Mouse (Mus musculus) MEL (cell line): ENCODE results near the gene Abhd15. TPM values are rescaled to one million over a fixed set of nuclear protein-coding genes. Genes with fewer than 3 reads are reported as not detected.

Experiments
- DNase-seq: peaks from one replicate; pipeline ENCODE4 v3.0.0; 2011; ENCODE audit warnings: low read depth, low spot score
- H3K27ac ChIP-seq: 2 replicates; pipeline ENCODE4 v1.5.1; 2012; ENCODE audit warnings: low read depth, mild to moderate bottlenecking, control low read depth, low read length, moderate library complexity; ENCODE audit not compliant: control insufficient read depth
- H3K27me3 ChIP-seq, 2 experiments: fragments of 150-350 bp in 1 of 2; sonication (generic) in 1 of 2; 2 replicates each; pipeline ENCODE4 v1.6.1; 2012; ENCODE audit warnings: low read length in 2 of 2, mild to moderate bottlenecking in 2 of 2, improper control_type of control experiment in 1 of 2, moderate library complexity in 1 of 2; ENCODE audit not compliant: insufficient read depth in 2 of 2, control insufficient read depth in 1 of 2
- H3K36me3 ChIP-seq, 2 experiments: 2 replicates each; pipeline ENCODE4 v1.6.1; 2012 to 2014; ENCODE audit warnings: low read length in 2 of 2, improper control_type of control experiment in 1 of 2, inconsistent platforms in 1 of 2, mild to moderate bottlenecking in 1 of 2; ENCODE audit not compliant: insufficient read depth in 2 of 2, control insufficient read depth in 1 of 2
- H3K4me1 ChIP-seq, 2 experiments: fragments of 150-350 bp in 1 of 2; sonication (generic) in 1 of 2; 2 replicates each; pipeline ENCODE4 v1.6.1; 2012; ENCODE audit warnings: low read length in 2 of 2, improper control_type of control experiment in 1 of 2, mild to moderate bottlenecking in 1 of 2; ENCODE audit not compliant: insufficient read depth in 2 of 2, control insufficient read depth in 1 of 2
- H3K4me3 ChIP-seq, 2 experiments: fragments of 150-350 bp in 1 of 2; sonication (generic) in 1 of 2; 2 replicates each; pipeline ENCODE4 v1.5.1; 2012; ENCODE audit warnings: low read depth in 2 of 2, low read length in 2 of 2, mild to moderate bottlenecking in 2 of 2, moderate library complexity in 2 of 2, control low read depth in 1 of 2, improper control_type of control experiment in 1 of 2; ENCODE audit not compliant: control insufficient read depth in 1 of 2, insufficient read depth in 1 of 2
- H3K79me2 ChIP-seq: 2 replicates; pipeline ENCODE4 v1.6.1; 2012; ENCODE audit warnings: mild to moderate bottlenecking, low read length, moderate library complexity; ENCODE audit not compliant: control insufficient read depth, poor library complexity, insufficient read depth
- H3K9ac ChIP-seq: 2 replicates; pipeline ENCODE4 v1.6.1; 2012; ENCODE audit warnings: low read depth, mild to moderate bottlenecking, control low read depth, low read length, moderate library complexity; ENCODE audit not compliant: control insufficient read depth, poor library complexity, severe bottlenecking
- H3K9me3 ChIP-seq: fragments of 150-350 bp; sonication (generic); replicated peaks from 2 replicates; pipeline ENCODE4 v1.6.1; 2012; ENCODE audit warnings: mild to moderate bottlenecking, low read length, improper control_type of control experiment, moderate library complexity; ENCODE audit not compliant: insufficient read depth
- CHD1 ChIP-seq: IDR thresholded peaks from 2 replicates; pipeline ENCODE4 v1.6.1; 2012; ENCODE audit warnings: low read depth, mild to moderate bottlenecking, inconsistent platforms, low read length, improper control_type of control experiment
- CHD2 ChIP-seq: IDR thresholded peaks from 2 replicates; pipeline ENCODE4 v1.6.1; 2011; ENCODE audit warnings: low read length, improper control_type of control experiment
- CTCF ChIP-seq, 3 experiments: IDR thresholded peaks in 2 of 3; conservative IDR thresholded peaks in 1 of 3; 2 replicates each; pipeline ENCODE4 v1.5.1; 2011 to 2012; ENCODE audit warnings: low read length in 3 of 3, low read depth in 2 of 3, mild to moderate bottlenecking in 2 of 3, improper control_type of control experiment in 1 of 3, inconsistent platforms in 1 of 3, mixed read lengths in 1 of 3, moderate library complexity in 1 of 3; ENCODE audit not compliant: control insufficient read depth in 1 of 3, insufficient read depth in 1 of 3, poor library complexity in 1 of 3, severe bottlenecking in 1 of 3
- ETS1 ChIP-seq: IDR thresholded peaks from 2 replicates; pipeline ENCODE4 v1.6.1; 2012; ENCODE audit warnings: low read depth, mild to moderate bottlenecking, inconsistent platforms, low read length, improper control_type of control experiment, moderate library complexity
- GATA1 ChIP-seq: IDR thresholded peaks from 2 replicates; pipeline ENCODE4 v1.6.1; 2011; ENCODE audit warnings: low read depth, low read length, improper control_type of control experiment
- MAX ChIP-seq: IDR thresholded peaks from 2 replicates; pipeline ENCODE4 v1.6.1; 2011; ENCODE audit warnings: low read length, improper control_type of control experiment
- MAZ ChIP-seq: IDR thresholded peaks from 2 replicates; pipeline ENCODE4 v1.6.1; 2012; ENCODE audit warnings: low read depth, mild to moderate bottlenecking, inconsistent platforms, low read length, improper control_type of control experiment
- NRF1 ChIP-seq: IDR thresholded peaks from 2 replicates; pipeline ENCODE4 v1.6.1; 2014; ENCODE audit warnings: low read depth, mild to moderate bottlenecking, inconsistent platforms, low read length, improper control_type of control experiment, moderate library complexity; ENCODE audit not compliant: poor library complexity, insufficient read depth, severe bottlenecking
- POLR2A ChIP-seq, 2 experiments: IDR thresholded peaks; 2 replicates each; pipeline ENCODE4 v1.6.1; 2011 to 2012; ENCODE audit warnings: low read length in 2 of 2, mild to moderate bottlenecking in 2 of 2, control low read depth in 1 of 2, improper control_type of control experiment in 1 of 2, low read depth in 1 of 2, moderate library complexity in 1 of 2; ENCODE audit not compliant: control insufficient read depth in 1 of 2, insufficient read depth in 1 of 2, poor library complexity in 1 of 2
- POLR2AphosphoS2 ChIP-seq: IDR thresholded peaks from 2 replicates; pipeline ENCODE4 v1.6.1; 2011; ENCODE audit warnings: low read length, improper control_type of control experiment
- RAD21 ChIP-seq: IDR thresholded peaks from 2 replicates; pipeline ENCODE4 v1.6.1; 2011; ENCODE audit warnings: mild to moderate bottlenecking, low read depth, low read length, improper control_type of control experiment
- SIN3A ChIP-seq: IDR thresholded peaks from 2 replicates; pipeline ENCODE4 v1.6.1; 2012; ENCODE audit warnings: low read length, improper control_type of control experiment, inconsistent platforms
- TBP ChIP-seq: IDR thresholded peaks from 2 replicates; pipeline ENCODE4 v1.8.0; 2011; ENCODE audit warnings: low read depth, low read length, improper control_type of control experiment
- UBTF ChIP-seq: IDR thresholded peaks from 2 replicates; pipeline ENCODE4 v1.6.1; 2012; ENCODE audit warnings: low read depth, mild to moderate bottlenecking, inconsistent platforms, low read length, improper control_type of control experiment, moderate library complexity, borderline replicate concordance; ENCODE audit not compliant: insufficient read depth
- USF2 ChIP-seq, 2 experiments: IDR thresholded peaks; 2 replicates each; pipeline ENCODE4 v1.6.1; 2011 to 2012; ENCODE audit warnings: improper control_type of control experiment in 2 of 2, low read length in 2 of 2, borderline replicate concordance in 1 of 2, inconsistent platforms in 1 of 2, low read depth in 1 of 2, mild to moderate bottlenecking in 1 of 2; ENCODE audit not compliant: insufficient read depth in 1 of 2
- ZKSCAN1 ChIP-seq: IDR thresholded peaks from 2 replicates; pipeline ENCODE4 v1.6.1; 2012; ENCODE audit warnings: low read depth, mild to moderate bottlenecking, inconsistent platforms, low read length, improper control_type of control experiment, moderate library complexity
- ZMIZ1 ChIP-seq: IDR thresholded peaks from 2 replicates; pipeline ENCODE4 v1.6.1; 2012; ENCODE audit warnings: low read depth, mild to moderate bottlenecking, inconsistent platforms, low read length, improper control_type of control experiment, moderate library complexity
- ZNF384 ChIP-seq: IDR thresholded peaks from 2 replicates; pipeline ENCODE4 v1.6.1; 2012; ENCODE audit warnings: low read depth, mild to moderate bottlenecking, inconsistent platforms, low read length, improper control_type of control experiment
- polyA plus RNA-seq, 2 experiments: library from polyadenylated mRNA; stranded (reverse) in 1 of 2; unstranded in 1 of 2; fragments of >175 nt in 1 of 2; fragments of >200 nt in 1 of 2; gene quantifications; 2 replicates each; pipeline versions ENCODE4 v1.2.1 to v1.2.4; 2012; ENCODE audit warnings: low replicate concordance in 2 of 2, low read depth in 1 of 2; ENCODE audit not compliant: insufficient read length in 2 of 2, insufficient read depth in 1 of 2, missing spikeins in 1 of 2
- total RNA-seq: library from RNA; depleted of rRNA; stranded (reverse); fragments of 300-350 nt; gene quantifications from 2 replicates; pipeline ENCODE4 v1.2.3, GENCODE M21; 2012; rRNA removed

Abhd15 gene
- total and polyA plus RNA-seq, 3 experiments: 1.7 to 1.9 TPM; not detected in 1

GRCm38 (mm10) chr11:77545261-77545660, 30.3 kb downstream of the Abhd15 start:
- no peak overlapping the region for H3K4me3 ChIP-seq
- DNase-seq: no peak
- TF ChIP-seq MAX: no peak
- TF ChIP-seq NRF1: no peak
- no peak for TF ChIP-seq POLR2AphosphoS2
- no peak for TF ChIP-seq RAD21

GRCm38 (mm10) chr11:77585201-77585600, 70.3 kb downstream of the Abhd15 start:
- TF ChIP-seq POLR2A (IDR thresholded peaks at IDR 0.05; ENCODE audit: control insufficient read depth in 1 of 2, insufficient read depth in 1 of 2, low read depth in 1 of 2, low read length in 2 of 2, poor library complexity in 1 of 2): no peak
- TF ChIP-seq ZMIZ1: no peak
- no peak for TF ChIP-seq GATA1
- TF ChIP-seq ZKSCAN1: no peak
- TF ChIP-seq ETS1: no peak
- TF ChIP-seq ZNF384: no peak
- no peak for TF ChIP-seq UBTF
- no peak for TF ChIP-seq USF2 (IDR thresholded peaks at IDR 0.05; ENCODE audit: borderline replicate concordance in 1 of 2, insufficient read depth in 1 of 2, low read depth in 1 of 2, low read length in 2 of 2)
- TF ChIP-seq MAX: no peak
- TF ChIP-seq CHD2: no peak
- TF ChIP-seq CTCF (IDR thresholded peaks at IDR 0.05 in 2 of 3, conservative IDR thresholded peaks at IDR 0.05 in 1 of 3; ENCODE audit: control insufficient read depth in 1 of 3, insufficient read depth in 1 of 3, low read depth in 2 of 3, low read length in 3 of 3, poor library complexity in 1 of 3, severe bottlenecking in 1 of 3): no peak
- TF ChIP-seq MAZ: no peak
- TF ChIP-seq CHD1: no peak
- no peak for TF ChIP-seq SIN3A
- no peak for TF ChIP-seq TBP
- Histone ChIP-seq H3K9me3 (no peaks in the 10 kb centered on the region), H3K36me3 (peaks cover 2 to 44% of the 10 kb centered on the region in 2 experiments; a peak in 2 of 4 replicates), H3K27me3 (no peaks in the 10 kb centered on the region), H3K4me1 (no peaks in the 10 kb centered on the region), H3K9ac (no peak overlapping the region), H3K79me2 (peaks cover 9% of the 10 kb centered on the region; the same call in 1 of the 2 replicates), H3K27ac (no peak overlapping the region), H3K4me3 (no peak overlapping the region)
- no peak for DNase-seq

More at GRCm38 (mm10) chr11:77545261-77545660, 30.3 kb downstream of the Abhd15 start:
- no peaks in the 10 kb centered on the region for H3K4me1 ChIP-seq
- no peaks in the 10 kb centered on the region for H3K79me2 ChIP-seq
- H3K9me3 ChIP-seq: no peaks in the 10 kb centered on the region
- H3K27me3 ChIP-seq: no peaks in the 10 kb centered on the region
- no peak overlapping the region for H3K9ac ChIP-seq
- H3K36me3 ChIP-seq: peaks cover 2 to 59% of the 10 kb centered on the region in 2 experiments; a peak in 3 of 4 replicates
- no peak overlapping the region for H3K27ac ChIP-seq

Other genes starting within 250 kb of the Abhd15 start
- gene Coro6, start 52.7 kb upstream of the Abhd15 start, total RNA-seq: 0.04 TPM in 1 of 2 replicates, not detected in the other
- under 1 TPM in 1 of 2 experiments, not detected in 1; 0.18 TPM for gene Coro6, start 52.7 kb upstream of the Abhd15 start, polyA plus RNA-seq
- gene Ankrd13b, start 25.4 kb upstream of the Abhd15 start, total RNA-seq: 20.9 and 22.6 TPM in 2 replicates
- gene Ankrd13b, start 25.4 kb upstream of the Abhd15 start, polyA plus RNA-seq: 10 to 100 TPM in 1 of 2 experiments, not detected in 1; 54.0 TPM
- gene Git1, start 21.6 kb upstream of the Abhd15 start, total RNA-seq: 32.0 and 33.1 TPM in 2 replicates
- gene Git1, start 21.6 kb upstream of the Abhd15 start, polyA plus RNA-seq: 10 to 100 TPM in 1 of 2 experiments, not detected in 1; 81.4 TPM
- gene Trp53i13, start 859 bp downstream of the Abhd15 start, total RNA-seq: 6.0 and 6.6 TPM in 2 replicates
- gene Trp53i13, start 859 bp downstream of the Abhd15 start, polyA plus RNA-seq: 10 to 100 TPM in 1 of 2 experiments, not detected in 1; 12.3 TPM
- 0.20 and 0.27 TPM in 2 replicates for gene Gm10392, start 4.1 kb downstream of the Abhd15 start, total RNA-seq
- under 1 TPM in 1 of 2 experiments, not detected in 1; 0.10 TPM for gene Gm10392, start 4.1 kb downstream of the Abhd15 start, polyA plus RNA-seq
- gene Taok1, start 92.7 kb downstream of the Abhd15 start, total RNA-seq: 15.9 and 16.1 TPM in 2 replicates
- 10 to 100 TPM in 1 of 2 experiments, 1 to 10 TPM in 1; 7.9 to 31.0 TPM for gene Taok1, start 92.7 kb downstream of the Abhd15 start, polyA plus RNA-seq
- 47.8 and 50.5 TPM in 2 replicates for gene Nufip2, start 171.0 kb downstream of the Abhd15 start, total RNA-seq
- 10 to 100 TPM; 24.7 to 56.1 TPM for gene Nufip2, start 171.0 kb downstream of the Abhd15 start, polyA plus RNA-seq
- gene Cryba1, start 210.2 kb downstream of the Abhd15 start, total RNA-seq: not detected in 2 replicates
- gene Cryba1, start 210.2 kb downstream of the Abhd15 start, polyA plus RNA-seq: not detected
- gene Myo18a, start 248.1 kb downstream of the Abhd15 start, total RNA-seq: 10.8 and 13.1 TPM in 2 replicates
- 10 to 100 TPM in 1 of 2 experiments, not detected in 1; 18.0 TPM for gene Myo18a, start 248.1 kb downstream of the Abhd15 start, polyA plus RNA-seq